Mouse (Mus musculus): ENCODE measurements around the gene Tnfrsf25.

The Tnfrsf25 gene

DNA sequence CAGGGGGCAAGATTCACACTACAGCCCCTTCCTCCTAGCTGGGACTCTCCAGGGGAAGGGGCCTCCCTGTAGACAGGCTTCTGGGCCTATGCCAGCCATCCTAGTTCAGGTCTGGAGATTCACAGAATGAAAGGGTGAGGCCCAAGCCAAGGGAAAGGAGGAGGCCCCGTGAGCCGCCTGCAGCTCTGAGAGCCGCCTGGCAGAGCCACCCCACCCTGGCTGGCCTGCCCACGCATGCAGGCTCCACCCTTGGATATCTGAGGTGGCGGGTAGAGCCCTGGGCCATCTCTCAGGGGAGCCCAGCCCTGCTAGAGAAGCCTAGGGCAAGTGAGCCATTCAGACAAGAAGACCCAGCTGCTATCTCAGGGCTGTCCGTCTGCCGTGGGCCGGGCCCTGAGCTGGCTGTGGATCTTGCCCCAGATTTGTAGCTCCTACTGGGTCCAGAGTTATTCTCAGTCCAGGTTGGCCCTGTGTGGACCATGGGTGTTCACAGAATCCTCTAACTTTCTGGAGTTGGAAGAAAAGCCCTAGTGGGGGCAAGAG is 22.9 kb upstream of the Tnfrsf25 start:
- DNase-seq (ENCODE audit: low spot score in 2 of 2): no peak

- no peak for DNase-seq (ENCODE audit: low spot score in 2 of 2)
These were observed 21.5 kb upstream of the Tnfrsf25 start for GRCm38 (mm10) chr4:152094233-152094632.

GRCm38 (mm10) chr4:152095937-152096910 is 19.5 kb upstream of the Tnfrsf25 start:
- no peak for DNase-seq (ENCODE audit: low spot score in 2 of 2)

DNA sequence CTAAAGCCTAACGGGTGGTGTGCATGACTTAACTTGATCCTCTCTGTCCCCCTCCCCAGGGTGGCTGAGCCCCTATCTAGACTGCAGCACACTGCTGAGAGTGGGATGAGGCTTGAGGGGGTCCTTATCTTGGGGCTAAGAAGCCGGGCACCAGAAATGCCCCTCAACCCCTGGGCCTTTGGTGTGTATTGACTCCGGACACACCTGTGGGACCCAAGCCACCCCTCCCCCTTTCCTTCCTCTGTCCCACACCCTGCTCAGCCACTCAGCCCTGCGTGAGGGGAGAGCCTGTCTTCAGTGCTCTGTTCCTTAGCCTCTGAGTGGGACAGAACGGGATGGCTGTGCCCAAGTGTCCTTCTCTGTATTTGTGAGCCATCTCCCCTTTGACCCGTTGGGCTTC is 18.8 kb upstream of the Tnfrsf25 start:
- DNase-seq (ENCODE audit: low spot score in 2 of 2): no peak

DNA sequence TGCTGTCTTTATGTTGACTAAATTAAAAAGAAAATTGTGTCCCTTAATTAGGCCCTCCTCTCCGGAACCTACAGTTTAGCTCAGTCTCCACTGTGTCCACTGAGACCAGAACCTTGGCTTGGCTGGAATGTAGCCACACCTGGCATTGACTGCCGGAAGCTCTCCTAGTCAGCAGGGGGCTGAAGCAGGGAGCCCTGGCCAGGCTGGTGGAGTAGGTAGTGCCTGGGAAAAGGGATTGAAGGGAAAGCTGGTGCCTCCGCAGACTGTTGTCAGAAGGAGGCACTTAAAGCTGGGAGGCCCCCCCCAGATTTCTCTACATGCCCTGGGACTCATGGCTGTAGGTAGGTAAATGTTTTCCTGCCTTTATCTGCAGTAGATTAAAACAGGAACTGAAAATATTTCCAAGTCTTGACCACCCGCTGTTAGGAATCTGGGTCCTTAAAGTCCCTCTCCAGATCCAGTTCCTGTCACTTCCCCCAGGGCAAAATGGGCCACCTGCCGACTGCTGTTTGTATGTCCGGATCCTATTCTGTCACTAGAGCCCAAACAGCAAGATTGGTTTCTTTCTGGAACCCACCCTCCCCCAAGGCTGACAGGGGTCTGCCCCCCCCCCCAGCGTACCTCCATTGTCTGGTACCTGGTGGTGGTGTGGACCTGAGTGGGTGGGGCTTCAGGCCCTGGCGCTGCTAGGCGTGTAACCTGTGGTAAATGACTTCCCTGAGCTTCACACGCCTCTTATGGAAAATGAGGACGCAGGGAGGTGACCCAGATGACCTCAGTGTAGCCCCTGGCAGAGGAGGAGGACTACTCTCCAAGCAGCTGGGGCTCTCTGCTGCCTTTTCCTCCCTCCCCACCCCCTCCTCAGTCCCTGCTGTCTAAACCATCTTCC is 17.6 kb upstream of the Tnfrsf25 start:
- DNase-seq (ENCODE audit: low spot score in 2 of 2): no peak

- no peak for DNase-seq (ENCODE audit: low spot score in 2 of 2)
These were observed 15.2 kb upstream of the Tnfrsf25 start for GRCm38 (mm10) chr4:152100541-152100940.

- DNase-seq (ENCODE audit: low spot score in 2 of 2): no peak
These were observed 14.6 kb upstream of the Tnfrsf25 start for GRCm38 (mm10) chr4:152101081-152101653.

DNA sequence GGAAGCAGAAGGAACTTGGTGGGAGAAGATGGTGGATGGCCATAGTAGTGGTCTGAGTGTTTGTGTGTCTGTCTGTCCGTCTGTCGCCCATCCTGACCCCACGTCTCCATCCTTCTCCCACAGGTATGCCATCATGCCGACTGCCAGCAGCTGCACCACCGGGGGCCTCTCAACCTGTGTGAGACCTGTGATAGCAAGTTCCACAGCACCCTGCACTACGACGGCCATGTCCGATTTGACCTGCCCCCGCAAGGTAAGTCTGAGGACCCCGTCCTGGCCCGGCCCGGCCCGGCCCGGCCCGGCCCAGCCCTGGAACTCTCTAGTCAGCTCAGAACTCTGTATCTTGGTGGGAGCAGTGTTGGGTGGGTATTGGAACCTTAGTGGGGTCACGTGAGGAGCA is 13.8 kb upstream of the Tnfrsf25 start:
- peak in 1 of 2 experiments; percentile 17 for DNase-seq (ENCODE audit: low spot score in 2 of 2)

GRCm38 (mm10) chr4:152103025-152103424 is 12.7 kb upstream of the Tnfrsf25 start:
- DNase-seq (ENCODE audit: low spot score in 2 of 2): peak in 1 of 2 experiments; percentile 69

DNA sequence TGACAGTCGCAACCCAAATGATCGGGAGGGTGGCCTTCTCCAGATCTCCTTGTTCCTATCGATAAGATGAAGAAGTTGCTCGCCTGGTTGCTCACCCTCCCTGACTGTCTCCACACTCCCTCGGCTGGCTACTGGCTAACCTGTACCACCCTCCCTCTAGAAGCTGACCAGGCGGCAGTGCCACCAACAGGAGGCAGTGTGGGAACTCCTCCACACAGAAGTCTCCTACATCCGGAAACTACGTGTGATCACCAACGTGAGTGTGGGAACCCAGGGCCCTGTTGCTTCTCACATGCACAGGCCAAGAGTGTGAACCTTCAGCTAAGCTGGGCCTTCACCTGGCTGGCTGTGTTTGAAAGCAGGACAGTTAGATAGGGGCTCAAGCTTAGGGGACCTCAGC is 9.0 kb upstream of the Tnfrsf25 start:
- no peak for DNase-seq (ENCODE audit: low spot score in 2 of 2)

DNA sequence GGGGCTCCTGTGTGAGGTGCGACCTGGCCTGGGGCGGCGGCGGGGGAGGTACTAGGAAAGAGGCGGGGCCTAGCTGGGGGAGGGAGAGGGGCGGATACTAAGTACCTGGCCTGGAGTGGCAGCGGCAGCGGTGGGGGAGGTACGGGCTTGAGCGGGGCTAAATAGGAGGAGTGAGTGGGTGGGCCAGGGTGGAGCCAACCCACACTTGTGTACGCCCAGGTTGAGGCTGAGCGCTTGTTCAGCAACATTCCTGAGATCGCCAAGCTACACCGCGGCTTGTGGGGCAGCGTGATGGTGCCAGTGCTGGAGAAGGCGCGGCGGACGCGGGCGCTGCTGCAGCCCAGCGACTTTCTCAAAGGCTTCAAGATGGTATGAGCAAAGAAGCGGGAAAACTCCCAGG is 8.2 kb upstream of the Tnfrsf25 start:
- DNase-seq (ENCODE audit: low spot score in 2 of 2): no peak

GRCm38 (mm10) chr4:152107971-152108509 is 7.7 kb upstream of the Tnfrsf25 start:
- DNase-seq (ENCODE audit: low spot score in 2 of 2): peak; percentile 63 to 69

GRCm38 (mm10) chr4:152108673-152109072 is 7.1 kb upstream of the Tnfrsf25 start:
- DNase-seq (ENCODE audit: low spot score in 2 of 2): no peak

DNA sequence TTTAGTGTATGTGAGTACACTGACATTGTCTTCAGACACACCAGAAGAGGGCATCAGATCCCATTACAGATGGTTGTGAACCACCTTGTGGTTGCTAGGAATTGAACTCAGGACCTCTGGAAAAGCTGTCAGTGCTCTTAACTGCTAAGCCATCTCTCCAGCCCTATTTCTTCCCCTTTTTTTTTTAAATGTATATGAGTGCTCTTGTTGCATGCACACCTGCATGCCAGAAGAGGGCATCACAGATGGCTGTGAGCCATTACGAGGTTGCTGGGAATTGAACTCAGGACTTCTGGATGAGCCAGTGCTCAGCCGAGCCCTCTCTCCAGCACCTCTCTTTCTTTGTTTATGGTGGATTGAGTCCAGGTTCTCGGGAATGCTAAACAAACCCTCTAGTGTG is 6.2 kb upstream of the Tnfrsf25 start:
- DNase-seq (ENCODE audit: low spot score in 2 of 2): no peak

- no peak for DNase-seq (ENCODE audit: low spot score in 2 of 2)
These were observed 5.0 kb upstream of the Tnfrsf25 start for GRCm38 (mm10) chr4:152110689-152111088.

DNA sequence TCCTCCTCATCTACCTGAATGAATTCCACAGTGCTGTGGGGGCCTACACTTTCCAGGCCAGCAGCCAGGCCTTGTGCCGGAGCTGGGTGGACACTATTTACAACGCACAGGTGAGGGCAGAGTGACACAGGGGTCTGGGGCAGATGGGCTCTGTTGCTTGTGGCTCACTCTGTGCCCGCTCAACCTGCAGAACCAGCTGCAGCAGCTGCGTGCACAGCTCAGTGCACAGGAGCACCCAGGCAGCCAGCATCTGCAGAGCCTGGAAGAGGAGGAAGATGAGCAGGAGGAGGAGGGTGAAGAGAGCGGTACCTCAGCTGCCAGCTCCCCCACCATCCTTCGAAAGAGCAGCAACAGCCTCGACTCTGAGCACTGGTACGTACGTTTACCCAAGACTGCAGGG is 3.4 kb upstream of the Tnfrsf25 start:
- no peak for DNase-seq (ENCODE audit: low spot score in 2 of 2)

DNA sequence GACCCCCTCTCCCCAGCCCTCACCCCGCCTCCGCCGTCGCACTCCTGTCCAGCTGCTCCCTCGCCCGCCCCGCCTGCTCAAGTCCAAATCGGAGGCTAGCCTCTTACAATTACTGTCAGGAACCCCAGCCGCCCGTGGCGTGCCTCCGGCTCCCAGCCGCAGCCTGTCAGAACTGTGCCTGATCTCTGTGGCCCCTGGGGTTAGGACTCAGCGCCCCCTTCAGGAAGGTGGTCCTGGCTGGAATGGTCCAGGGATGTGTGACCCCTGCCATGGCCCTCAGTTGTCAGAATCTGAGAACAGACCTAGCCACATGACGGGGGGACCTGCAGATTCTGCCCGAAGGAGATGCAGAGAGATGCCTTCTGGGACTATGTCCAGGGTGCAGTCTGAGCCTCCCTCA is 1.7 kb upstream of the Tnfrsf25 start:
- no peak for DNase-seq (ENCODE audit: low spot score in 2 of 2)

DNA sequence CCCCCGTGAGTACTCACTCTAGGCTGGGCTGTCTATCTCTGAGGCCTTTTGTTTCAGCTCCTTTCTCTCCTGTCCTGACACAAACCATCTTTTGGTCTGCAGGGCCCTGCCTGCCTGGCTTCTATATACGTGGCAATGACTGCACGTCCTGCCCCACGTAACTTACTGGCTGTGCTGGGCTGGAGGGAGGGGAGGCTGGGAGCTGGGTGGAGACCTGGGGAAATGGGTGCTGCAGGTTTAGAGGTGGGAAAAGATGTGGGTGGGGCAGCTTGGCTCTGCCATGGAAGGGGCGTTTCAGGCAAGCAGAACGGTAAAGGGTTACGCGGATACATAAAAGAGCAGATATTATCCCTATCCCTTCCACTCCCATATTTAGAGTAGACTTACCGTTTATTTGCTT is 1.8 kb downstream of the Tnfrsf25 start:
- no peak for DNase-seq (ENCODE audit: low spot score in 2 of 2)

DNA sequence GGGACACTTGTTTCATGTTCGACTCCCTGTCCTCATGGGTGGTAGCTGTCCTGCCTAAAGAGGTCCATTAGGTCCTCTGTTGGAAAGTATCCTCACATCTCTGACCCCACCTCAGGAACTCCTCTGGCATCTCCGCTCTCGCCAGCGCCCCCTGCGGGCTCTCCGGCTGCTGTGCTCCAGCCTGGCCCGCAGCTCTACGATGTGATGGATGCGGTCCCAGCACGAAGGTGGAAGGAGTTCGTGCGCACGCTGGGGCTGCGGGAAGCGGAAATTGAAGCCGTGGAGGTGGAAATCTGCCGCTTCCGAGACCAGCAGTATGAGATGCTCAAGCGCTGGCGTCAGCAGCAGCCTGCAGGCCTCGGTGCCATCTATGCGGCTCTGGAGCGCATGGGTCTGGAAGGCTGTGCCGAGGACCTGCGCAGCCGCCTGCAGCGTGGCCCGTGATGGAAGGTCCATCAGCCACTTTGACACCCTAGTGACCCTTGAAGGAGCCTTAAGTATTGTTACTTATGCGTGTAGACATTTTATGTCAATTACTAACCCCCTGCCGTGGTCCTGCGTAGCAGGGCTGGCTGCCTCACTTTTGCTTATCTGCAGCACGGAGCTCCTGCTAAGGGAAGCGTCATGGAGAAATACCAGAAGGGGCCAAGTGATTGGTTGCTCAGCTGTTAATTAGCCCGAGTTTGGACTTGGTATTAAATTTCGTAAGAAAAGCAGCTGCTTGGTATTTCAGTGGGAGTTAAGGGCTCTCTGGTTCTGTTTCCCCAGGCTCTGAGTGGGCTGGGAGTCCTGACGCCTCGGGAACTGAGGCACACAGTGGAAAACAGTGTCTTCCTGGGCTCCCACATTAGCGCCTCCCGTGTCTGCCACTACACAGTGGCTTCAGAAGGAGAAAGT is 3.9 kb downstream of the Tnfrsf25 start:
- no peak for DNase-seq (ENCODE audit: low spot score in 2 of 2)
